25 mouse cellular contexts compared by ENCODE assay signal in the genomic region with DNA sequence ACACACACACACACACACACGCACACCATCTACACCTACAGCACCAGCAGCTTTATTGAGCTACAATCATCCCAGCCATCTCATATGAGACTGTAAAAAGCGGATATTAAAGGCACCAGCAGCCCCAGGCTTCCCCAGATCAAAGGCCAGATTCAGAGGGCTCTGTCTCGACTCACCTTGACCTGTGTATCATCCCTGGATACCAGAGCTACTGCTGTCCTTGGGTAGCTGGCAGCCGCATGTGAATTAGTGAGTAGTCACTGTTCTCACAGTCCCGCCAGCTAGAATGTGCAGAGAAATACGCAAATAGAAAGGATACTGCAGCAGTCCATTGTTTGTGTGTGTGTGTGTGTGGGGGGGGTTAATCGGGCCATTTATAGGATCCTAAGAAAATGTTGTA. TPM values are rescaled to one million over a fixed set of nuclear protein-coding genes. Genes with fewer than 3 reads are reported as not detected.
"Had no signal": no experiment of that assay in that cellular context is flagged by ENCODE, and none has a peak within 500 bp of the region (broad histone marks: within the 10 kb centered on the region; RNA-seq: fewer than 3 reads in every experiment).

No protein-coding gene starts in this region.

- H3K4me3 ChIP-seq: layer of hippocampus, adult 2 months; left cerebral cortex, adult 2 months; limb, embryonic 12.5 days; limb, embryonic 15.5 days; liver, embryonic 13.5 days; midbrain, embryonic 12.5 days had no signal

- DNase-seq: kidney, adult 2 months; kidney, postnatal 25 days; layer of hippocampus, adult 9-11 months; layer of hippocampus, postnatal 36 days; left cerebral cortex, postnatal 4 days; liver, embryonic 13.5 days; lung, adult 2 months; right cerebral cortex, adult 18-20 months; right cerebral cortex, postnatal 14 days; right cerebral cortex, postnatal 4 days; thymus, adult 18-20 months; thymus, postnatal 36 days had no signal

- H3K4me1 ChIP-seq: limb, embryonic 12.5 days; limb, embryonic 15.5 days; liver, embryonic 13.5 days; midbrain, embryonic 12.5 days had no signal

- H3K36me3 ChIP-seq: limb, embryonic 12.5 days; limb, embryonic 15.5 days; liver, embryonic 13.5 days; midbrain, embryonic 12.5 days had no signal

- H3K27me3 ChIP-seq: limb, embryonic 15.5 days; liver, embryonic 13.5 days; midbrain, embryonic 12.5 days had no signal

- H3K27ac ChIP-seq: kidney, postnatal 0 days; layer of hippocampus, adult 2 months; left cerebral cortex, adult 2 months; limb, embryonic 12.5 days; limb, embryonic 15.5 days; liver, embryonic 13.5 days; macrophage; midbrain, embryonic 12.5 days; stomach, postnatal 0 days had no signal

RNA-seq across cellular contexts. Expression of a gene that starts 24.0 kb away (rescaled TPM):
- total RNA-seq: megakaryocyte, adult 5-6 weeks had no signal
- polyA plus RNA-seq: intestine, postnatal 0 days; kidney, embryonic 14.5 days; limb, embryonic 12.5 days; limb, embryonic 15.5 days; liver, embryonic 13.5 days; liver, embryonic 16.5 days; macrophage; stomach, embryonic 14.5 days had no signal
